Mouse (Mus musculus) forebrain, embryonic 11.5 days (tissue): ENCODE data around the gene Slc25a41. TPM values are rescaled to one million over a fixed set of nuclear protein-coding genes. Genes with fewer than 3 reads are reported as not detected.
"Not testable (repeated sequence)": the region's sequence is repeated elsewhere in the genome, so short reads cannot be mapped to it uniquely, and the experiment has no call there.

Source experiments
- ATAC-seq: fragments of 200-750 bp; cut with Nextera tagmentation; replicated peaks from 2 replicates; pipeline ENCODE4 v1.8.0; 2017; ENCODE audit warnings: moderate TSS enrichment; ENCODE audit not compliant: low FRiP score
- DNase-seq: peaks from one replicate; pipeline ENCODE4 v3.0.0-alpha.2; 2017; ENCODE audit warnings: low spot score
- H3K27ac ChIP-seq: fragments of 300-500 bp; sonication (generic); 2 replicates; pipeline ENCODE4 v1.5.1; 2014; ENCODE audit warnings: low read depth, low read length
- H3K27me3 ChIP-seq: fragments of 300-500 bp; sonication (generic); 2 replicates; pipeline ENCODE4 v1.6.1; 2014; ENCODE audit warnings: mild to moderate bottlenecking, low read length, mixed read lengths; ENCODE audit not compliant: control insufficient read depth, insufficient read depth
- H3K36me3 ChIP-seq: fragments of 300-500 bp; sonication (generic); 2 replicates; pipeline ENCODE4 v1.6.1; 2014; ENCODE audit warnings: mild to moderate bottlenecking, low read length, moderate library complexity, mixed read lengths; ENCODE audit not compliant: control insufficient read depth, insufficient read depth
- H3K4me1 ChIP-seq: fragments of 300-500 bp; sonication (generic); replicated peaks from 2 replicates; pipeline ENCODE4 v1.6.1; 2014; ENCODE audit warnings: low read length, mixed read lengths; ENCODE audit not compliant: control insufficient read depth, insufficient read depth
- H3K4me2 ChIP-seq: fragments of 300-500 bp; sonication (generic); 2 replicates; pipeline ENCODE4 v1.6.1; 2014; ENCODE audit warnings: low read depth, mild to moderate bottlenecking, low read length, moderate library complexity, mixed read lengths; ENCODE audit not compliant: severe bottlenecking
- H3K4me3 ChIP-seq: fragments of 300-500 bp; sonication (generic); 2 replicates; pipeline ENCODE4 v1.5.1; 2014; ENCODE audit warnings: low read depth, low read length
- H3K9ac ChIP-seq: fragments of 300-500 bp; sonication (generic); 2 replicates; pipeline ENCODE4 v1.6.1; 2014; ENCODE audit warnings: low read length
- H3K9me3 ChIP-seq: fragments of 300-500 bp; sonication (generic); 2 replicates; pipeline ENCODE4 v1.6.1; 2016; ENCODE audit warnings: low read length, mixed read lengths; ENCODE audit not compliant: control insufficient read depth
- WGBS: fragments of 180-500 bp; shearing (Covaris S2); extraction: QIAGEN DNeasy Blood & Tissue Kit; methylation state at CpG from one replicate; pipeline ENCODE4 v1.1.7; 2014; 5-methylcytosine and 5-hydroxymethylcytosine counted together
- polyA plus RNA-seq: library from polyadenylated mRNA; unstranded; fragments of >200 nt; fragmentation: Nextera tagmentation; extraction: Ambion mirVana; gene quantifications from 2 replicates; pipeline ENCODE4 v1.2.1, GENCODE M21; 2014

The Slc25a41 gene
- polyA plus RNA-seq, 1 experiment from 2014 or later, result not detected

DNA sequence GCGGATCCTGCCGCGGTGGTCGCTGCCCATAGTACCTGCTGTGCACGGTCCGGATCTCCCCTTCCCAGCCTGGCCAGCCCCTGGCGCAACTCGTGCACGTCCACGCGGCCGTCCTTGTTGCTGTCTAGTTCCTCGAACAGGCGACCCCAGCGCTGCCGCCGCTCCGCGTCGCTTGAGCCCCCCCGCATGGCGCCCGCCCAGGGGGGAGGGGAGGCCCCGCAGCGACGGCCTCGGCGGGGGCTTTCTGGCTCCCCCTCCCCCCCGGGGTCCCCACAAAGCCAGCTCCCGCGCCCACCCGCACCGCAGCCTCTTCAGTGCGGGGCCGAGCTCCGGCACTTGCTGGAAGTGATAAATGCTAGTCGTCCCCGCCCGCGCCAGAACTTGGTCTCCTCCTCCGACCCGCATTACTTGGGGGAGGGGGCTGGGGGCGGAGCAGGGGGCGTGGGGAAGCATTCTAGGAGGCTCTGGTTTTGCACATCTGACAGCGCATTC is 18.1 kb upstream of the Slc25a41 start, which contains the start of gene Slc25a23:
Slc25a23 (minus strand) TSS at position 378 of the 492 bp plus-strand sequence.
- DNase-seq, result peak; percentile 93
- Histone ChIP-seq H3K36me3 (no peaks in the 10 kb centered on the region), H3K4me2 (peak within 1 kb of the TSS; percentile 69), H3K4me1 (peaks cover 16% of the 10 kb centered on the region; the same call in 1 of the 2 replicates), H3K9me3 (no peaks in the 10 kb centered on the region), H3K27ac (peak within 1 kb of the TSS; percentile 68; the same call in 1 of the 2 replicates), H3K9ac (peak within 1 kb of the TSS; percentile 69), H3K27me3 (peaks cover 27% of the 10 kb centered on the region), H3K4me3 (peak within 1 kb of the TSS; percentile 70)
- WGBS, result under 1% methylated on average over 36 of the region's 45 CpGs
- peak; percentile 75 for ATAC-seq

DNA sequence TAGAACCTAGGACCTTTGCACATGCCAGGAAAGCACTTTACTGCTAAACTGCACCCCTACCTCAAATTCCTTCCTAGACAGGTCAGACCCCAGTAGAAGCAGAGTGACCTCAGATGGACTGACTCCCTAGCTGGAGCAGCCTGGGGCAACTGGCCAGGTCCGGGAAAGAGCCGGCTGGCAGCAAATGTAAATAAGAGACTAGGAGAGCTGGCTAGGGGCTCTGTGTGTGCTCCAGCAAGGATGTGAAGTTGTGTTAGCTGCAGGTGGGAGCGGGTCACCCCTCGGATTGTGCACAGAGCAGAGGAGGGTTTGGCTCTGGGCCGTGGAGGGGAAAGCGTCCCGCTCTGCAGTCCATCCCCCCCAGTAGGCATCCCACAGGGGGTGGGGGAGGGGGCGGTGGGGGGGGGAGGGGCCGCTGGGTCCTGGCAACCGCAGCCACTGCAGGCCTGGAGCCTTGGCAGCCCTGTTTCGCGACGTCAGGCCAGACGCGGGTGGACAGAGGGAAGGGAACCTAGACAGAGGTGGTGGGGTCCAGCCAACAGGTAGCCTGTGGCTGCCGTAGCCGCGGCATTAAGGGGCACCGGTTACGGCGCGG is 17.5 kb upstream of the Slc25a41 start, which contains the start of gene Crb3:
Crb3 (plus strand) TSS at position 215 of the 595 bp plus-strand sequence.
- peak within 1 kb of the TSS; percentile 68; the same call in 1 of the 2 replicates for H3K27ac ChIP-seq
- peaks cover 16% of the 10 kb centered on the region; the same call in 1 of the 2 replicates for H3K4me1 ChIP-seq
- peak within 1 kb of the TSS; percentile 70 for H3K4me3 ChIP-seq
- H3K9me3 ChIP-seq, result no peaks in the 10 kb centered on the region
- DNase-seq (peak; percentile 75), ATAC-seq (no peak; the same call in none of the 2 replicates)
- peaks cover 27% of the 10 kb centered on the region for H3K27me3 ChIP-seq
- WGBS, result 1% methylated on average over 13 of the region's 22 CpGs
- no peaks in the 10 kb centered on the region for H3K36me3 ChIP-seq
- peak within 1 kb of the TSS; percentile 69 for H3K4me2 ChIP-seq
- peak within 1 kb of the TSS; percentile 69 for H3K9ac ChIP-seq

DNA sequence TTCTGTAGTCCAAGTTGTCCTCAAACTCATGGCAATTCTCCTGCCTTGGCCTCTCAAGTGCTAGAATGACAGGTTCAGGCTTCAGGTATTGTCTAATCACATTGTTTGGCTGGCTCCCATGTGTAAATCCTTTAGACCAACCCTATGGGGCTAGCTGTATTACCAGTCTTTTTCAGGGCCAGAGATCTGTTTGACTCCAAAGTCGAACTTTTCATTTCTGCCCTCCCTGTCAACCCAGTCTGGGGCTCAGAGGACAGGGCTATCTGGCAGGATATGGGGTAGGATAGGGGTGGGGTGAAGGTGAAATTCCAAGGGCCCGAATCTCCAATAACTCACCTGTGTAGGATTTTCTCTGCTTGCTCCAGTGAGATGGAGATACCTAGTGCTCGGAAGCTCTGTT is 14.8 kb upstream of the Slc25a41 start:
- H3K36me3 ChIP-seq, result no peaks in the 10 kb centered on the region
- no peak for ATAC-seq

DNA sequence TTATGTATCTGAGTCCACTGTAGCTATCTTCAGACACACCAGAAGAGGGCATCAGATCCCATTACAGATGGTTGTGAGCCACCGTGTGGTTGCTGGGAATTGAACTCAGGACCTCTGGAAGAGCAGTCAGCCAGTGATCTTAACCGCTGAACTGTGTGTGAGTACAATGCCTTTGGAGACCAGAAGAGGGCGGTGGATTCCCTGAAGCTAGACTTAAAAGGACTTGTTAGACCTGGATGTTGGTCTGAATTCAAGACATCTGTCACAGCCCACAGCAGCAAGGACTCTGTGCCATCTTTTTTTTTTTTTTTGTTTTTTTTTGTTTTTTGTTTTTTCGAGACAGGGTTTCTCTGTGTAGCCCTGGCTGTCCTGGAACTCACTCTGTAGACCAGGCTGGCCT is 10.2 kb upstream of the Slc25a41 start:
- H3K9me3 ChIP-seq, H3K4me1 ChIP-seq, H3K9ac ChIP-seq, H3K36me3 ChIP-seq, H3K27ac ChIP-seq, H3K4me2 ChIP-seq, ATAC-seq, DNase-seq, H3K4me3 ChIP-seq, H3K27me3 ChIP-seq: not testable (repeated sequence)
- 89% methylated on average over 4 of the region's 4 CpGs for WGBS

More for the DNA sequence above, 14.8 kb upstream of the Slc25a41 start:
- Histone ChIP-seq H3K9me3 (no peaks in the 10 kb centered on the region), H3K4me1 (peaks cover 9% of the 10 kb centered on the region; the same call in 1 of the 2 replicates), H3K9ac (no peak overlapping the region), H3K27me3 (peaks cover 4% of the 10 kb centered on the region), H3K4me2 (no peak overlapping the region), H3K4me3 (no peak overlapping the region), H3K27ac (no peak overlapping the region)
- 94% methylated on average over 3 of the region's 3 CpGs for WGBS
- no peak for DNase-seq

DNA sequence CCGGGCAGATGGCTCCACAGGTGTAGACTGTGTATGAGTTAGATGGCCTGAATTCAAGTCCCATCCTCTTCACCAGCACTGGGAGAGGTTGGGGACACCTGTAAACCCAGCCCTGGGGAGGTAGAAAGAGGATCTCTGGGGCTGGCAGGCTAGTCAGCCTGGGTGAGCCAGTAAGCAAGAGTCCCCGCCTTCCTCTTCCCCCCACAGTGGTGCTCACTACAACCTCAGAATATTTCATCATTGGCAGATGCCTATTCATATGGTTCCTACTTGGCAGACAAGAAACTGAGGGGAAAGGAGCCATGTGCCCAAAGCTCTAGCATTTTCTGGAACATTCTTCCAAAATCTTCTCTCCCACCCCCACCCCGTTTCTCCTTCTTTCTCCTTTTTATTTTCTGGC is 7.4 kb upstream of the Slc25a41 start:
- no peak for ATAC-seq
- H3K36me3 ChIP-seq, result no peaks in the 10 kb centered on the region

DNA sequence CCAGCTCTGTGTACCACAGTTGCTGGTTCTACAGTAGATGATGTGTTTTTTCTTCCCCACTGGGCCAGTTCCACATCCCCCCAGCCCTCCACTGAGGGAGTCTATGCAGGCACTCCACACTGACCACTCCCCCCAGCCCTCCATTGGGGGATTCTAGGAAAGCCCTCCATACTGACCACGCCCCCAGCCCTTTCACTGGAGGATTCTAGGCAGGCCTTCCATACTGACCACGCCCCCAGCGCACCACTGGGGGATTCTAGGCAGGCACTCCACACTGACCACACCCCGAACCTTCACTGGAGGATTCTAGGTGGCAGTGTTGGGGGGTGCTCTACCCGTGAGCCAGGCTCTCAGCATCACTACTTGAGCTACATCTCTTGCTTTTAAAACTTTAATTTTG is 6.0 kb upstream of the Slc25a41 start:
- ATAC-seq, result peak; percentile 64; the same call in 1 of the 2 replicates
- 43% methylated on average over 5 of the region's 5 CpGs for WGBS
- no peaks in the 10 kb centered on the region for H3K36me3 ChIP-seq

More for the DNA sequence above, 7.4 kb upstream of the Slc25a41 start:
- Histone ChIP-seq H3K9me3 (no peaks in the 10 kb centered on the region), H3K4me3 (no peak overlapping the region), H3K4me2 (no peak overlapping the region), H3K27ac (no peak overlapping the region), H3K4me1 (no peaks in the 10 kb centered on the region), H3K9ac (no peak overlapping the region), H3K27me3 (no peaks in the 10 kb centered on the region)
- 97% methylated on average over 3 of the region's 3 CpGs for WGBS
- DNase-seq, result no peak

DNA sequence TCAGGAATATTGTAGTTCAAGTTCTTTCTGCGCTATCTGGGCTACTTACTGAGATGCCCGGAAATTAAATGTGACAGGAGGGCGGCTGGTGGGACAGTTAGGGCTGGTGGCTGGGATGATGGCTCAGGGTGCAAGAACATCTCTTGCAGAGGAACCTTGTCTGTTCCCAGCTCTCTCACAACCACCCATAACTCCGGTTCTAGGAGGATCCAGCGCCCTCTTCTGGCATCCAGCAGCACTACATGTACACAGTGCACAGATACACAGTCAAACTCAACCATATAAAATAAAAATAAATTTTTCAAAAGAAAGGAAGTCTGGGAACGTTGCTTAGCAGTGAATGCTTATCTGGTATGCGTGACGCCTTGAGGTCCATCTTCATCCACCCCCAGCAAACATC is 2.5 kb downstream of the Slc25a41 start:
- ATAC-seq (no peak), DNase-seq (no peak)
- no peak overlapping the region for H3K27ac ChIP-seq
- no peaks in the 10 kb centered on the region for H3K27me3 ChIP-seq
- WGBS, result 51% methylated on average over 8 of the region's 8 CpGs
- H3K9ac ChIP-seq, result no peak overlapping the region
- no peak overlapping the region for H3K4me3 ChIP-seq
- H3K9me3 ChIP-seq, result no peaks in the 10 kb centered on the region
- H3K4me2 ChIP-seq, result no peak overlapping the region
- H3K36me3 ChIP-seq, result no peaks in the 10 kb centered on the region
- H3K4me1 ChIP-seq, result no peaks in the 10 kb centered on the region

More for the DNA sequence above, 6.0 kb upstream of the Slc25a41 start:
- Histone ChIP-seq H3K4me1 (no peaks in the 10 kb centered on the region), H3K4me2 (no peak overlapping the region), H3K4me3 (no peak overlapping the region), H3K9ac (no peak overlapping the region), H3K9me3 (no peaks in the 10 kb centered on the region), H3K27ac (no peak overlapping the region), H3K27me3 (no peaks in the 10 kb centered on the region)
- DNase-seq, result no peak

DNA sequence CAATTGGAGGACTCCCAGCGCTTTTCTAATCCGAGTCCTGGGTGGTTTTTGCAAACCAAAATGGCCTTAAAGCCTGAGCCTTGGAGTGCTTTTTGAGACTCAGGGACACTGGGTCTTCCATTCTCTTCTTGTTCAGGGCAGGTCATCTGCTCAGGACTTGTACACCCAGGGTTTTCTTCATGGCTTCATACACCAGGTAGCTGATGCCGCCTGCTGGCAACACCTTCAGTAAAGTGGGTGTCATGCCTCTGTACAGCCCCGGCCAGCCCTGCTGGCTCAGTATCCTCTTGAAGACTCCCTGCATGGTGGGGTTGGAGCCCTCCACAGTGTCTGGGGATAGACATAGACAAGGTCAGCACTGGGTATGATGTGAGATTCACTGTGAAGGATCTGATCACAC is 8.6 kb downstream of the Slc25a41 start:
- H3K9ac ChIP-seq, result no peak overlapping the region
- peaks cover 11% of the 10 kb centered on the region; the same call in 1 of the 2 replicates for H3K4me1 ChIP-seq
- no peak overlapping the region for H3K27ac ChIP-seq
- DNase-seq (no peak), ATAC-seq (no peak)
- H3K36me3 ChIP-seq, result peaks cover under 1% of the 10 kb centered on the region; the same call in 1 of the 2 replicates
- H3K27me3 ChIP-seq, result no peaks in the 10 kb centered on the region
- H3K4me2 ChIP-seq, result no peak overlapping the region; the same call in 1 of the 2 replicates
- no peak overlapping the region for H3K4me3 ChIP-seq
- no peaks in the 10 kb centered on the region for H3K9me3 ChIP-seq
- WGBS, result 84% methylated on average over 4 of the region's 4 CpGs
